Mouse (Mus musculus) MEL (cell line): Measurements from ENCODE around the gene Olfr995. TPM values are rescaled to one million over a fixed set of nuclear protein-coding genes. Genes with fewer than 3 reads are reported as not detected.

Experiments used
- DNase-seq: peaks from one replicate; pipeline ENCODE4 v3.0.0; 2011; ENCODE audit warnings: low read depth, low spot score
- H3K27ac ChIP-seq: 2 replicates; pipeline ENCODE4 v1.5.1; 2012; ENCODE audit warnings: low read depth, mild to moderate bottlenecking, control low read depth, low read length, moderate library complexity; ENCODE audit not compliant: control insufficient read depth
- H3K27me3 ChIP-seq, 2 experiments: fragments of 150-350 bp in 1 of 2; sonication (generic) in 1 of 2; 2 replicates each; pipeline ENCODE4 v1.6.1; 2012; ENCODE audit warnings: low read length in 2 of 2, mild to moderate bottlenecking in 2 of 2, improper control_type of control experiment in 1 of 2, moderate library complexity in 1 of 2; ENCODE audit not compliant: insufficient read depth in 2 of 2, control insufficient read depth in 1 of 2
- H3K36me3 ChIP-seq, 2 experiments: 2 replicates each; pipeline ENCODE4 v1.6.1; 2012 to 2014; ENCODE audit warnings: low read length in 2 of 2, improper control_type of control experiment in 1 of 2, inconsistent platforms in 1 of 2, mild to moderate bottlenecking in 1 of 2; ENCODE audit not compliant: insufficient read depth in 2 of 2, control insufficient read depth in 1 of 2
- H3K4me1 ChIP-seq, 2 experiments: fragments of 150-350 bp in 1 of 2; sonication (generic) in 1 of 2; 2 replicates each; pipeline ENCODE4 v1.6.1; 2012; ENCODE audit warnings: low read length in 2 of 2, improper control_type of control experiment in 1 of 2, mild to moderate bottlenecking in 1 of 2; ENCODE audit not compliant: insufficient read depth in 2 of 2, control insufficient read depth in 1 of 2
- H3K4me3 ChIP-seq, 2 experiments: fragments of 150-350 bp in 1 of 2; sonication (generic) in 1 of 2; 2 replicates each; pipeline ENCODE4 v1.5.1; 2012; ENCODE audit warnings: low read depth in 2 of 2, low read length in 2 of 2, mild to moderate bottlenecking in 2 of 2, moderate library complexity in 2 of 2, control low read depth in 1 of 2, improper control_type of control experiment in 1 of 2; ENCODE audit not compliant: control insufficient read depth in 1 of 2, insufficient read depth in 1 of 2
- H3K79me2 ChIP-seq: 2 replicates; pipeline ENCODE4 v1.6.1; 2012; ENCODE audit warnings: mild to moderate bottlenecking, low read length, moderate library complexity; ENCODE audit not compliant: control insufficient read depth, poor library complexity, insufficient read depth
- H3K9ac ChIP-seq: 2 replicates; pipeline ENCODE4 v1.6.1; 2012; ENCODE audit warnings: low read depth, mild to moderate bottlenecking, control low read depth, low read length, moderate library complexity; ENCODE audit not compliant: control insufficient read depth, poor library complexity, severe bottlenecking
- H3K9me3 ChIP-seq: fragments of 150-350 bp; sonication (generic); replicated peaks from 2 replicates; pipeline ENCODE4 v1.6.1; 2012; ENCODE audit warnings: mild to moderate bottlenecking, low read length, improper control_type of control experiment, moderate library complexity; ENCODE audit not compliant: insufficient read depth
- BHLHE40 ChIP-seq: IDR thresholded peaks from 2 replicates; pipeline ENCODE4 v1.6.1; 2012; ENCODE audit warnings: low read depth, mild to moderate bottlenecking, inconsistent platforms, low read length, improper control_type of control experiment, borderline replicate concordance
- CHD1 ChIP-seq: IDR thresholded peaks from 2 replicates; pipeline ENCODE4 v1.6.1; 2012; ENCODE audit warnings: low read depth, mild to moderate bottlenecking, inconsistent platforms, low read length, improper control_type of control experiment
- CTCF ChIP-seq, 3 experiments: IDR thresholded peaks in 2 of 3; conservative IDR thresholded peaks in 1 of 3; 2 replicates each; pipeline ENCODE4 v1.5.1; 2011 to 2012; ENCODE audit warnings: low read length in 3 of 3, low read depth in 2 of 3, mild to moderate bottlenecking in 2 of 3, improper control_type of control experiment in 1 of 3, inconsistent platforms in 1 of 3, mixed read lengths in 1 of 3, moderate library complexity in 1 of 3; ENCODE audit not compliant: control insufficient read depth in 1 of 3, insufficient read depth in 1 of 3, poor library complexity in 1 of 3, severe bottlenecking in 1 of 3
- E2F4 ChIP-seq: IDR thresholded peaks from 2 replicates; pipeline ENCODE4 v1.6.1; 2011; ENCODE audit warnings: low read depth, low read length, improper control_type of control experiment, borderline replicate concordance
- ELF1 ChIP-seq: IDR thresholded peaks from 2 replicates; pipeline ENCODE4 v1.6.1; 2014; ENCODE audit warnings: low read depth, mild to moderate bottlenecking, inconsistent platforms, low read length, improper control_type of control experiment, moderate library complexity
- EP300 ChIP-seq, 2 experiments: IDR thresholded peaks; 2 replicates each; pipeline ENCODE4 v1.6.1; 2011; ENCODE audit warnings: improper control_type of control experiment in 2 of 2, low read length in 2 of 2, low read depth in 1 of 2, mild to moderate bottlenecking in 1 of 2
- ETS1 ChIP-seq: IDR thresholded peaks from 2 replicates; pipeline ENCODE4 v1.6.1; 2012; ENCODE audit warnings: low read depth, mild to moderate bottlenecking, inconsistent platforms, low read length, improper control_type of control experiment, moderate library complexity
- GABPA ChIP-seq: IDR thresholded peaks from 2 replicates; pipeline ENCODE4 v1.6.1; 2012; ENCODE audit warnings: low read depth, mild to moderate bottlenecking, inconsistent platforms, low read length, improper control_type of control experiment, moderate library complexity
- GATA1 ChIP-seq: IDR thresholded peaks from 2 replicates; pipeline ENCODE4 v1.6.1; 2011; ENCODE audit warnings: low read depth, low read length, improper control_type of control experiment
- HCFC1 ChIP-seq: IDR thresholded peaks from 2 replicates; pipeline ENCODE4 v1.6.1; 2012; ENCODE audit warnings: low read depth, mild to moderate bottlenecking, inconsistent platforms, low read length, improper control_type of control experiment, moderate library complexity
- KAT2A ChIP-seq: conservative IDR thresholded peaks from 2 replicates; pipeline ENCODE4 v1.6.1; 2012; ENCODE audit warnings: low read depth, low read length, improper control_type of control experiment, inconsistent platforms
- MAFK ChIP-seq: IDR thresholded peaks from 2 replicates; pipeline ENCODE4 v1.6.1; 2011; ENCODE audit warnings: low read depth, mild to moderate bottlenecking, low read length, improper control_type of control experiment, borderline replicate concordance
- MAX ChIP-seq: IDR thresholded peaks from 2 replicates; pipeline ENCODE4 v1.6.1; 2011; ENCODE audit warnings: low read length, improper control_type of control experiment
- MAZ ChIP-seq: IDR thresholded peaks from 2 replicates; pipeline ENCODE4 v1.6.1; 2012; ENCODE audit warnings: low read depth, mild to moderate bottlenecking, inconsistent platforms, low read length, improper control_type of control experiment
- MEF2A ChIP-seq: IDR thresholded peaks from 2 replicates; pipeline ENCODE4 v1.6.1; 2014; ENCODE audit warnings: low read depth, mild to moderate bottlenecking, inconsistent platforms, low read length, improper control_type of control experiment; ENCODE audit not compliant: poor library complexity, insufficient replicate concordance, severe bottlenecking; ENCODE audit errors: extremely low read depth
- MXI1 ChIP-seq: IDR thresholded peaks from 2 replicates; pipeline ENCODE4 v1.6.1; 2011; ENCODE audit warnings: mild to moderate bottlenecking, low read depth, low read length, improper control_type of control experiment
- MYB ChIP-seq: IDR thresholded peaks from 2 replicates; pipeline ENCODE4 v1.6.1; 2011; ENCODE audit warnings: mild to moderate bottlenecking, low read depth, low read length, improper control_type of control experiment
- NELFE ChIP-seq: IDR thresholded peaks from 2 replicates; pipeline ENCODE4 v1.6.1; 2011; ENCODE audit warnings: low read depth, low read length, improper control_type of control experiment
- NRF1 ChIP-seq: IDR thresholded peaks from 2 replicates; pipeline ENCODE4 v1.6.1; 2014; ENCODE audit warnings: low read depth, mild to moderate bottlenecking, inconsistent platforms, low read length, improper control_type of control experiment, moderate library complexity; ENCODE audit not compliant: poor library complexity, insufficient read depth, severe bottlenecking
- POLR2A ChIP-seq, 2 experiments: IDR thresholded peaks; 2 replicates each; pipeline ENCODE4 v1.6.1; 2011 to 2012; ENCODE audit warnings: low read length in 2 of 2, mild to moderate bottlenecking in 2 of 2, control low read depth in 1 of 2, improper control_type of control experiment in 1 of 2, low read depth in 1 of 2, moderate library complexity in 1 of 2; ENCODE audit not compliant: control insufficient read depth in 1 of 2, insufficient read depth in 1 of 2, poor library complexity in 1 of 2
- POLR2AphosphoS2 ChIP-seq: IDR thresholded peaks from 2 replicates; pipeline ENCODE4 v1.6.1; 2011; ENCODE audit warnings: low read length, improper control_type of control experiment
- RCOR1 ChIP-seq: IDR thresholded peaks from 2 replicates; pipeline ENCODE4 v1.6.1; 2012; ENCODE audit warnings: low read depth, mild to moderate bottlenecking, inconsistent platforms, low read length, improper control_type of control experiment
- SIN3A ChIP-seq: IDR thresholded peaks from 2 replicates; pipeline ENCODE4 v1.6.1; 2012; ENCODE audit warnings: low read length, improper control_type of control experiment, inconsistent platforms
- SMC3 ChIP-seq: IDR thresholded peaks from 2 replicates; pipeline ENCODE4 v1.6.1; 2011; ENCODE audit warnings: low read depth, low read length, improper control_type of control experiment
- TAL1 ChIP-seq: IDR thresholded peaks from 2 replicates; pipeline ENCODE4 v1.6.1; 2012; ENCODE audit warnings: mild to moderate bottlenecking, inconsistent platforms, low read length, moderate library complexity, mixed read lengths
- TBP ChIP-seq: IDR thresholded peaks from 2 replicates; pipeline ENCODE4 v1.8.0; 2011; ENCODE audit warnings: low read depth, low read length, improper control_type of control experiment
- UBTF ChIP-seq: IDR thresholded peaks from 2 replicates; pipeline ENCODE4 v1.6.1; 2012; ENCODE audit warnings: low read depth, mild to moderate bottlenecking, inconsistent platforms, low read length, improper control_type of control experiment, moderate library complexity, borderline replicate concordance; ENCODE audit not compliant: insufficient read depth
- USF2 ChIP-seq, 2 experiments: IDR thresholded peaks; 2 replicates each; pipeline ENCODE4 v1.6.1; 2011 to 2012; ENCODE audit warnings: improper control_type of control experiment in 2 of 2, low read length in 2 of 2, borderline replicate concordance in 1 of 2, inconsistent platforms in 1 of 2, low read depth in 1 of 2, mild to moderate bottlenecking in 1 of 2; ENCODE audit not compliant: insufficient read depth in 1 of 2
- ZC3H11A ChIP-seq: IDR thresholded peaks from 2 replicates; pipeline ENCODE4 v1.6.1; 2012; ENCODE audit warnings: low read depth, mild to moderate bottlenecking, inconsistent platforms, low read length, improper control_type of control experiment
- ZMIZ1 ChIP-seq: IDR thresholded peaks from 2 replicates; pipeline ENCODE4 v1.6.1; 2012; ENCODE audit warnings: low read depth, mild to moderate bottlenecking, inconsistent platforms, low read length, improper control_type of control experiment, moderate library complexity
- ZNF384 ChIP-seq: IDR thresholded peaks from 2 replicates; pipeline ENCODE4 v1.6.1; 2012; ENCODE audit warnings: low read depth, mild to moderate bottlenecking, inconsistent platforms, low read length, improper control_type of control experiment
- polyA plus RNA-seq, 2 experiments: library from polyadenylated mRNA; stranded (reverse) in 1 of 2; unstranded in 1 of 2; fragments of >175 nt in 1 of 2; fragments of >200 nt in 1 of 2; gene quantifications; 2 replicates each; pipeline versions ENCODE4 v1.2.1 to v1.2.4; 2012; ENCODE audit warnings: low replicate concordance in 2 of 2, low read depth in 1 of 2; ENCODE audit not compliant: insufficient read length in 2 of 2, insufficient read depth in 1 of 2, missing spikeins in 1 of 2
- total RNA-seq: library from RNA; depleted of rRNA; stranded (reverse); fragments of 300-350 nt; gene quantifications from 2 replicates; pipeline ENCODE4 v1.2.3, GENCODE M21; 2012

Gene Olfr995
- total and polyA plus RNA-seq, 3 experiments = not detected

GRCm38 (mm10) chr2:85425893-85426292, 17.5 kb downstream of the Olfr995 start:
- Histone ChIP-seq H3K4me3 (no peak overlapping the region), H3K4me1 (no peaks in the 10 kb centered on the region), H3K79me2 (no peaks in the 10 kb centered on the region), H3K27me3 (no peaks in the 10 kb centered on the region), H3K36me3 (no peaks in the 10 kb centered on the region), H3K9me3 (no peaks in the 10 kb centered on the region), H3K9ac (no peak overlapping the region), H3K27ac (no peak overlapping the region)
- TF ChIP-seq ZNF384 (no peak), POLR2A (IDR thresholded peaks at IDR 0.05; ENCODE audit: control insufficient read depth in 1 of 2, insufficient read depth in 1 of 2, low read depth in 1 of 2, low read length in 2 of 2, poor library complexity in 1 of 2) (no peak), CHD1 (no peak), ZMIZ1 (no peak), SIN3A (no peak), ZC3H11A (no peak), UBTF (no peak), MEF2A (no peak), USF2 (IDR thresholded peaks at IDR 0.05; ENCODE audit: borderline replicate concordance in 1 of 2, insufficient read depth in 1 of 2, low read depth in 1 of 2, low read length in 2 of 2) (no peak), BHLHE40 (no peak), ETS1 (no peak), ELF1 (no peak), MYB (no peak), GABPA (no peak), CTCF (IDR thresholded peaks at IDR 0.05 in 2 of 3, conservative IDR thresholded peaks at IDR 0.05 in 1 of 3; ENCODE audit: control insufficient read depth in 1 of 3, insufficient read depth in 1 of 3, low read depth in 2 of 3, low read length in 3 of 3, poor library complexity in 1 of 3, severe bottlenecking in 1 of 3) (no peak), E2F4 (no peak), TAL1 (no peak), EP300 (IDR thresholded peaks at IDR 0.05; ENCODE audit: low read depth in 1 of 2, low read length in 2 of 2) (no peak), NELFE (no peak), KAT2A (no peak)
- DNase-seq = no peak

- Histone ChIP-seq H3K27ac (no peak within 1 kb of the TSS), H3K79me2 (no peaks in the 10 kb centered on the region), H3K4me3 (no peak within 1 kb of the TSS), H3K9me3 (no peaks in the 10 kb centered on the region), H3K9ac (no peak within 1 kb of the TSS), H3K27me3 (no peaks in the 10 kb centered on the region), H3K4me1 (no peaks in the 10 kb centered on the region), H3K36me3 (no peaks in the 10 kb centered on the region)
- TF ChIP-seq RCOR1 = no peak
- no peak for TF ChIP-seq MXI1
- TF ChIP-seq MAZ = no peak
- TF ChIP-seq EP300 (IDR thresholded peaks at IDR 0.05; ENCODE audit: low read depth in 1 of 2, low read length in 2 of 2) = no peak
- no peak for TF ChIP-seq E2F4
- TF ChIP-seq NRF1 = no peak
- TF ChIP-seq CTCF (IDR thresholded peaks at IDR 0.05 in 2 of 3, conservative IDR thresholded peaks at IDR 0.05 in 1 of 3; ENCODE audit: control insufficient read depth in 1 of 3, insufficient read depth in 1 of 3, low read depth in 2 of 3, low read length in 3 of 3, poor library complexity in 1 of 3, severe bottlenecking in 1 of 3) = no peak
- TF ChIP-seq CHD1 = no peak
- TF ChIP-seq MAFK = no peak
- TF ChIP-seq POLR2AphosphoS2 = no peak
- no peak for TF ChIP-seq MYB
- TF ChIP-seq GATA1 = no peak
- no peak for TF ChIP-seq TBP
- TF ChIP-seq MAX = no peak
- no peak for TF ChIP-seq SMC3
- no peak for TF ChIP-seq NELFE
- no peak for TF ChIP-seq ZC3H11A
- TF ChIP-seq HCFC1 = no peak
- no peak for TF ChIP-seq ELF1
- no peak for TF ChIP-seq BHLHE40
- DNase-seq = no peak
Observed at GRCm38 (mm10) chr2:85414777-85415176, 28.7 kb downstream of the Olfr995 start, which contains the start of gene Olfr993. Gene Olfr993, minus strand, starts transcription at chr2:85414877.
